Comparison of ENCODE assay signal across 16 mouse cellular contexts in the genomic region with DNA sequence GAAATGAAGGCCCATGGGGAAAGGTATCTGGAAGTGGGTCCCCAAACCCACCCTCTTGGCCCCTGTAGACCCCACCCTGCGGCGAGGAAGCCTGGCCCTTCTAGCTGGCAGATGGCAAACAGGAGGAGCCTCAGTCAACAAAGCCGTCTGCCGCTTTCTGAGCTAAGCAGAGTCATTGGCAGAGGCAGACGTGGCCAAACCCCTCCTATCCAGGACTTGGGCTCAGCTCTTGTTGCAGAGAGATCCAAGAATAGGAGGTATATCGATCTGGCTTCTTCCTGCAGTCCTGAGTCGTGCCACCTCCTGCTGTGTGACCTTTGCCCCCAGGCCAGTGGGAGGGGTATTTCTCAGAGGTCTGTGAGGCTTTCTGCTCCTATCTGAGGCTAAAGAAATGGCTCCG. TPM values are rescaled to one million over a fixed set of nuclear protein-coding genes. Genes with fewer than 3 reads are reported as not detected.
DNase-seq lines count a peak whose midpoint lies in the region; ATAC-seq and TF ChIP-seq lines count a peak whose summit lies in the region.
"Had no signal": no experiment of that assay in that cellular context is flagged by ENCODE, and none has a peak within 500 bp of the region (broad histone marks: within the 10 kb centered on the region; RNA-seq: fewer than 3 reads in every experiment).

No protein-coding gene starts in this region.

- WGBS in forebrain, embryonic 14.5 days, result 11% methylated on average over 8 of the region's 8 CpGs
- WGBS in forebrain, embryonic 13.5 days, result 8% methylated on average over 8 of the region's 8 CpGs
- 11% methylated on average over 8 of the region's 8 CpGs for WGBS in liver, adult 2 months
- WGBS in liver, embryonic 11.5 days, result 20% methylated on average over 8 of the region's 8 CpGs

- peak; percentile 78 for DNase-seq in forebrain, embryonic 14.5 days (ENCODE audit: low spot score)
- DNase-seq in liver, adult 2 months (ENCODE audit: extremely low read depth, low read depth, low spot score), result peak; percentile 46
- DNase-seq in liver, embryonic 11.5 days (ENCODE audit: low spot score), result no peak
- DNase-seq in cerebellum, postnatal 36 days, result peak; percentile 56 to 59
- DNase-seq in retina, postnatal 1 day, result peak; percentile 50
- DNase-seq in spleen, postnatal 10 days (ENCODE audit: low spot score in 2 of 2), result no peak
- no peak for DNase-seq in MN1 (ENCODE audit: low spot score)
- DNase-seq: adrenal gland, postnatal 25 days; kidney, postnatal 10 days had no signal

- H3K79me2 ChIP-seq in liver, adult 2 months (ENCODE audit: control insufficient read depth, insufficient read depth, low read length), result no peaks in the 10 kb centered on the region

- H3K4me3 ChIP-seq in forebrain, embryonic 14.5 days (ENCODE audit: low read depth, low read length), result no peak overlapping the region
- no peak overlapping the region for H3K4me3 ChIP-seq in forebrain, embryonic 13.5 days
- H3K4me3 ChIP-seq in liver, adult 2 months (ENCODE audit: insufficient read depth, low read depth, low read length), result no peak overlapping the region
- H3K4me3 ChIP-seq in liver, embryonic 11.5 days (ENCODE audit: low read depth, low read length), result no peak overlapping the region
- H3K4me3 ChIP-seq: hindbrain, embryonic 13.5 days had no signal

- H3K36me3 ChIP-seq in forebrain, embryonic 14.5 days (ENCODE audit: control insufficient read depth, insufficient read depth, low read length), result no peaks in the 10 kb centered on the region
- H3K36me3 ChIP-seq in forebrain, embryonic 13.5 days (ENCODE audit: poor library complexity, severe bottlenecking), result 0 out of 2 replicates have a peak, but pooled peaks cover 6% of the 10 kb centered on the region
- no peaks in the 10 kb centered on the region for H3K36me3 ChIP-seq in liver, adult 2 months (ENCODE audit: control insufficient read depth, insufficient read depth, low read length)
- no peaks in the 10 kb centered on the region for H3K36me3 ChIP-seq in liver, embryonic 11.5 days (ENCODE audit: control insufficient read depth, insufficient read depth, low read length)

- H3K9ac ChIP-seq in forebrain, embryonic 14.5 days (ENCODE audit: low read length), result no peak overlapping the region
- H3K9ac ChIP-seq in forebrain, embryonic 13.5 days, result no peak overlapping the region
- H3K9ac ChIP-seq in liver, adult 2 months (ENCODE audit: low read depth, low read length), result no peak overlapping the region
- H3K9ac ChIP-seq in liver, embryonic 11.5 days (ENCODE audit: low read depth, low read length), result no peak overlapping the region
- H3K9ac ChIP-seq: hindbrain, embryonic 13.5 days; liver, embryonic 14.5 days had no signal

- H3K4me1 ChIP-seq in forebrain, embryonic 14.5 days (ENCODE audit: control insufficient read depth, insufficient read depth, low read length), result peaks cover 20% of the 10 kb centered on the region
- H3K4me1 ChIP-seq in forebrain, embryonic 13.5 days, result peaks cover 26% of the 10 kb centered on the region
- no peaks in the 10 kb centered on the region for H3K4me1 ChIP-seq in liver, adult 2 months (ENCODE audit: control insufficient read depth, insufficient read depth, low read length)
- peaks cover 11% of the 10 kb centered on the region; the same call in 1 of the 2 replicates for H3K4me1 ChIP-seq in liver, embryonic 11.5 days (replicated peaks; ENCODE audit: control insufficient read depth, insufficient read depth, low read length)

- no peaks in the 10 kb centered on the region for H3K9me3 ChIP-seq in forebrain, embryonic 14.5 days (replicated peaks; ENCODE audit: control insufficient read depth, low read length)
- H3K9me3 ChIP-seq in forebrain, embryonic 13.5 days (replicated peaks), result no peaks in the 10 kb centered on the region
- no peaks in the 10 kb centered on the region for H3K9me3 ChIP-seq in liver, embryonic 11.5 days (ENCODE audit: control insufficient read depth, low read length)
- H3K9me3 ChIP-seq: hindbrain, embryonic 13.5 days had no signal

- no peak for ATAC-seq in forebrain, embryonic 14.5 days
- no peak for ATAC-seq in forebrain, embryonic 13.5 days
- no peak for ATAC-seq in liver, embryonic 11.5 days (replicated peaks; ENCODE audit: low FRiP score)

- no peak overlapping the region for H3K27ac ChIP-seq in forebrain, embryonic 14.5 days (ENCODE audit: low read depth, low read length)
- H3K27ac ChIP-seq in forebrain, embryonic 13.5 days, result no peak overlapping the region
- H3K27ac ChIP-seq in liver, adult 2 months (replicated peaks; ENCODE audit: insufficient read depth, low read depth, low read length), result no peak overlapping the region
- H3K27ac ChIP-seq in liver, embryonic 11.5 days (ENCODE audit: low read depth, low read length), result no peak overlapping the region
- H3K27ac ChIP-seq: hindbrain, embryonic 13.5 days; liver, embryonic 14.5 days had no signal

- TF ChIP-seq CTCF in liver, adult 2 months (IDR thresholded peaks at IDR 0.05; ENCODE audit: low read depth, low read length), result no peak

- H3K27me3 ChIP-seq in forebrain, embryonic 14.5 days (replicated peaks; ENCODE audit: control insufficient read depth, insufficient read depth, low read length), result peaks cover 27% of the 10 kb centered on the region
- H3K27me3 ChIP-seq in forebrain, embryonic 13.5 days, result peaks cover 30% of the 10 kb centered on the region
- peaks cover 7% of the 10 kb centered on the region; the same call in 1 of the 2 replicates for H3K27me3 ChIP-seq in liver, adult 2 months (ENCODE audit: control insufficient read depth, insufficient read depth, low read length)
- H3K27me3 ChIP-seq in liver, embryonic 11.5 days (replicated peaks; ENCODE audit: control insufficient read depth, insufficient read depth, low read length), result peaks cover 35% of the 10 kb centered on the region

- no peak overlapping the region for H3K4me2 ChIP-seq in forebrain, embryonic 14.5 days (ENCODE audit: low read length)
- no peak overlapping the region; the same call in 1 of the 2 replicates for H3K4me2 ChIP-seq in forebrain, embryonic 13.5 days
- no peak overlapping the region for H3K4me2 ChIP-seq in liver, embryonic 11.5 days
- H3K4me2 ChIP-seq: hindbrain, embryonic 13.5 days had no signal

- TF ChIP-seq POLR2A in liver, adult 2 months (IDR thresholded peaks at IDR 0.05; ENCODE audit: extremely low read depth, insufficient read depth, low read length), result no peak

RNA-seq across cellular contexts. Expression of gene C2cd4c, which starts 2.0 kb away (rescaled TPM):
- polyA plus RNA-seq in forebrain, embryonic 14.5 days (2014; fragmentation: Nextera tagmentation; extraction: Ambion mirVana), result 0.46 and 0.52 TPM in 2 replicates
- 0.08 and 0.11 TPM in 2 replicates for polyA plus RNA-seq in forebrain, embryonic 13.5 days (2015; fragmentation: Nextera tagmentation; extraction: Ambion mirVana)
- not detected in 2 replicates for total RNA-seq in liver, adult 2 months (2014; rRNA removed)
- 0.06 and 0.10 TPM in 2 replicates for polyA plus RNA-seq in liver, adult 2 months (2012; rRNA removed)
- polyA plus RNA-seq in liver, embryonic 11.5 days (2014; fragmentation: Nextera tagmentation; extraction: Ambion mirVana), result not detected in 2 replicates
- total RNA-seq: megakaryocyte, adult 5-6 weeks had no signal

RNA-seq across cellular contexts. Expression of gene Shc2, which starts 21.9 kb away (rescaled TPM):
- polyA plus RNA-seq in forebrain, embryonic 14.5 days (2014; fragmentation: Nextera tagmentation; extraction: Ambion mirVana), result 5.9 and 6.5 TPM in 2 replicates
- 8.2 and 11.4 TPM in 2 replicates for polyA plus RNA-seq in forebrain, embryonic 13.5 days (2015; fragmentation: Nextera tagmentation; extraction: Ambion mirVana)
- total RNA-seq in liver, adult 2 months (2014; rRNA removed), result 0.07 and 0.09 TPM in 2 replicates
- 0.07 and 0.10 TPM in 2 replicates for polyA plus RNA-seq in liver, adult 2 months (2012; rRNA removed)
- 2.0 and 2.1 TPM in 2 replicates for polyA plus RNA-seq in liver, embryonic 11.5 days (2014; fragmentation: Nextera tagmentation; extraction: Ambion mirVana)
- total RNA-seq: megakaryocyte, adult 5-6 weeks had no signal

RNA-seq across cellular contexts. Expression of gene Theg, which starts 28.7 kb away (rescaled TPM):
- polyA plus RNA-seq in forebrain, embryonic 14.5 days (2014; fragmentation: Nextera tagmentation; extraction: Ambion mirVana), result not detected in 2 replicates
- not detected in 2 replicates for polyA plus RNA-seq in forebrain, embryonic 13.5 days (2015; fragmentation: Nextera tagmentation; extraction: Ambion mirVana)
- total RNA-seq in liver, adult 2 months (2014; rRNA removed), result not detected in 2 replicates
- polyA plus RNA-seq in liver, adult 2 months (2012; rRNA removed), result not detected in 2 replicates
- not detected in 2 replicates for polyA plus RNA-seq in liver, embryonic 11.5 days (2014; fragmentation: Nextera tagmentation; extraction: Ambion mirVana)
- total RNA-seq: adrenal gland, postnatal 25 days; megakaryocyte, adult 5-6 weeks had no signal
- polyA plus RNA-seq: C2C12; embryonic facial prominence, embryonic 11.5 days; hindbrain, embryonic 13.5 days; liver, embryonic 14.5 days; neural tube, embryonic 14.5 days had no signal

RNA-seq across cellular contexts. Expression of gene Odf3l2, which starts 29.7 kb away (rescaled TPM):
- polyA plus RNA-seq in forebrain, embryonic 14.5 days (2014; fragmentation: Nextera tagmentation; extraction: Ambion mirVana), result 0.14 and 0.17 TPM in 2 replicates
- 0.13 TPM in 1 of 2 replicates, not detected in the other for polyA plus RNA-seq in forebrain, embryonic 13.5 days (2015; fragmentation: Nextera tagmentation; extraction: Ambion mirVana)
- not detected in 2 replicates for total RNA-seq in liver, adult 2 months (2014; rRNA removed)
- not detected in 2 replicates for polyA plus RNA-seq in liver, adult 2 months (2012; rRNA removed)
- not detected in 2 replicates for polyA plus RNA-seq in liver, embryonic 11.5 days (2014; fragmentation: Nextera tagmentation; extraction: Ambion mirVana)
- total RNA-seq: adrenal gland, postnatal 25 days; megakaryocyte, adult 5-6 weeks had no signal
- polyA plus RNA-seq: C2C12; embryonic facial prominence, embryonic 11.5 days; hindbrain, embryonic 13.5 days; liver, embryonic 14.5 days; neural tube, embryonic 14.5 days had no signal

RNA-seq across cellular contexts. Expression of gene Madcam1, which starts 48.5 kb away (rescaled TPM):
- 1.1 and 1.2 TPM in 2 replicates for polyA plus RNA-seq in forebrain, embryonic 14.5 days (2014; fragmentation: Nextera tagmentation; extraction: Ambion mirVana)
- 0.31 and 0.43 TPM in 2 replicates for polyA plus RNA-seq in forebrain, embryonic 13.5 days (2015; fragmentation: Nextera tagmentation; extraction: Ambion mirVana)
- 0.60 TPM in 1 of 2 replicates, not detected in the other for total RNA-seq in liver, adult 2 months (2014; rRNA removed)
- not detected in 2 replicates for polyA plus RNA-seq in liver, adult 2 months (2012; rRNA removed)
- 1.1 and 1.4 TPM in 2 replicates for polyA plus RNA-seq in liver, embryonic 11.5 days (2014; fragmentation: Nextera tagmentation; extraction: Ambion mirVana)
- total RNA-seq: adrenal gland, postnatal 25 days; megakaryocyte, adult 5-6 weeks had no signal
- polyA plus RNA-seq: C2C12 had no signal

Comparison
In these comparisons a context has a peak if more than half of its experiments do, and no peak if none do; other contexts are left out.
1. DNase-seq: peak in forebrain, embryonic 14.5 days (single experiment), liver, adult 2 months (single experiment), cerebellum, postnatal 36 days (2 of 2) and retina, postnatal 1 day (single experiment); none in liver, embryonic 11.5 days (single experiment), spleen, postnatal 10 days (0 of 2) and MN1 (single experiment).